ENCODE assay signal across 7 mouse cellular contexts in genomic region chr13:23517603-23518294, GRCm38 (mm10). TPM values are rescaled to one million over a fixed set of nuclear protein-coding genes. Genes with fewer than 3 reads are reported as not detected.
DNase-seq lines count a peak whose midpoint lies in the region; ATAC-seq and TF ChIP-seq lines count a peak whose summit lies in the region.

No protein-coding gene starts in this region.

- DNase-seq in adrenal gland, postnatal 25 days: peak; percentile 89
- DNase-seq in heart, adult 2 months: peak; percentile 87 to 90
- peak; percentile 95 for DNase-seq in kidney, adult 2 months
- DNase-seq in limb, embryonic 11.5 days (ENCODE audit: low spot score): peak; percentile 92
- DNase-seq in spleen, adult 12 weeks (ENCODE audit: low spot score): peak; percentile 92

- H3K36me3 ChIP-seq in embryonic facial prominence, embryonic 13.5 days: no peaks in the 10 kb centered on the region
- H3K36me3 ChIP-seq in heart, adult 2 months (ENCODE audit: control insufficient read depth, insufficient read depth, low read length): no peaks in the 10 kb centered on the region
- H3K36me3 ChIP-seq in kidney, adult 2 months (ENCODE audit: control insufficient read depth, insufficient read depth, low read length): no peaks in the 10 kb centered on the region
- no peaks in the 10 kb centered on the region for H3K36me3 ChIP-seq in limb, embryonic 11.5 days (ENCODE audit: control insufficient read depth, insufficient read depth, low read length)
- no peaks in the 10 kb centered on the region for H3K36me3 ChIP-seq in midbrain, embryonic 13.5 days

- TF ChIP-seq POLR2A in heart, adult 2 months (IDR thresholded peaks at IDR 0.05; ENCODE audit: insufficient read depth, low read depth, low read length): no peak
- no peak for TF ChIP-seq POLR2A in kidney, adult 2 months (IDR thresholded peaks at IDR 0.05; ENCODE audit: low read depth, low read length)

- H3K79me2 ChIP-seq in heart, adult 2 months (replicated peaks; ENCODE audit: control insufficient read depth, insufficient read depth, low read length): no peaks in the 10 kb centered on the region

- peak overlapping the region; percentile 73 for H3K27ac ChIP-seq in embryonic facial prominence, embryonic 13.5 days
- peak overlapping the region; percentile 76 for H3K27ac ChIP-seq in heart, adult 2 months
- H3K27ac ChIP-seq in kidney, adult 2 months (ENCODE audit: insufficient read depth, low read depth, low read length): no peak overlapping the region
- H3K27ac ChIP-seq in limb, embryonic 11.5 days (replicated peaks; ENCODE audit: low read depth, low read length): no peak overlapping the region
- no peak overlapping the region; the same call in 1 of the 2 replicates for H3K27ac ChIP-seq in midbrain, embryonic 13.5 days

- peak; percentile 89 for ATAC-seq in embryonic facial prominence, embryonic 13.5 days (ENCODE audit: insufficient number of reproducible peaks, insufficient read depth, low FRiP score, low TSS enrichment, low read depth)
- peak; percentile 86 for ATAC-seq in limb, embryonic 11.5 days (ENCODE audit: insufficient number of reproducible peaks, low FRiP score, low TSS enrichment, low read depth)
- ATAC-seq in midbrain, embryonic 13.5 days: peak; percentile 89

- peaks cover 4% of the 10 kb centered on the region for H3K4me1 ChIP-seq in embryonic facial prominence, embryonic 13.5 days
- H3K4me1 ChIP-seq in heart, adult 2 months (ENCODE audit: control insufficient read depth, insufficient read depth, low read length): no peaks in the 10 kb centered on the region; the same call in 1 of the 2 replicates
- H3K4me1 ChIP-seq in kidney, adult 2 months (ENCODE audit: control insufficient read depth, insufficient read depth, low read length): no peaks in the 10 kb centered on the region
- no peaks in the 10 kb centered on the region for H3K4me1 ChIP-seq in limb, embryonic 11.5 days (ENCODE audit: control insufficient read depth, insufficient read depth, low read length)
- H3K4me1 ChIP-seq in midbrain, embryonic 13.5 days (replicated peaks): peaks cover 9% of the 10 kb centered on the region

- peak overlapping the region; percentile 66 for H3K9ac ChIP-seq in embryonic facial prominence, embryonic 13.5 days
- peak overlapping the region; percentile 73 for H3K9ac ChIP-seq in heart, adult 2 months (ENCODE audit: low read depth, low read length)
- no peak overlapping the region for H3K9ac ChIP-seq in limb, embryonic 11.5 days (ENCODE audit: low read length)
- no peak overlapping the region for H3K9ac ChIP-seq in midbrain, embryonic 13.5 days (replicated peaks)

- no peak for TF ChIP-seq CTCF in heart, adult 2 months (IDR thresholded peaks at IDR 0.05)
- no peak for TF ChIP-seq CTCF in kidney, adult 2 months (conservative IDR thresholded peaks at IDR 0.05; ENCODE audit: insufficient read depth, insufficient read length, low read depth, low read length)

- H3K9me3 ChIP-seq in embryonic facial prominence, embryonic 13.5 days: no peaks in the 10 kb centered on the region
- H3K9me3 ChIP-seq in limb, embryonic 11.5 days (ENCODE audit: control insufficient read depth, low read length): no peaks in the 10 kb centered on the region
- no peaks in the 10 kb centered on the region for H3K9me3 ChIP-seq in midbrain, embryonic 13.5 days

- H3K27me3 ChIP-seq in embryonic facial prominence, embryonic 13.5 days: no peaks in the 10 kb centered on the region
- H3K27me3 ChIP-seq in heart, adult 2 months (ENCODE audit: control insufficient read depth, insufficient read depth, low read length): no peaks in the 10 kb centered on the region
- H3K27me3 ChIP-seq in kidney, adult 2 months (replicated peaks; ENCODE audit: control insufficient read depth, insufficient read depth, low read length): no peaks in the 10 kb centered on the region
- H3K27me3 ChIP-seq in limb, embryonic 11.5 days (ENCODE audit: control insufficient read depth, insufficient read depth, low read length): no peaks in the 10 kb centered on the region
- H3K27me3 ChIP-seq in midbrain, embryonic 13.5 days: no peaks in the 10 kb centered on the region

- H3K4me3 ChIP-seq in embryonic facial prominence, embryonic 13.5 days: peak overlapping the region; percentile 55
- H3K4me3 ChIP-seq in heart, adult 2 months: peak overlapping the region; percentile 53
- H3K4me3 ChIP-seq in kidney, adult 2 months (ENCODE audit: insufficient read depth, low read depth, low read length): peak overlapping the region; percentile 80
- H3K4me3 ChIP-seq in limb, embryonic 11.5 days (ENCODE audit: low read depth, low read length): peak overlapping the region; percentile 47
- H3K4me3 ChIP-seq in midbrain, embryonic 13.5 days (replicated peaks): peak overlapping the region; percentile 51

- H3K4me2 ChIP-seq in embryonic facial prominence, embryonic 13.5 days: peak overlapping the region; percentile 74
- peak overlapping the region; percentile 70 for H3K4me2 ChIP-seq in limb, embryonic 11.5 days (ENCODE audit: low read depth, severe bottlenecking)
- H3K4me2 ChIP-seq in midbrain, embryonic 13.5 days (replicated peaks): peak overlapping the region; percentile 69

- intact Hi-C loops in heart, adult 2 months (cut with DNase I): loop anchor here (2.0 to 5.0 kb wide), 2 partner anchors 65 to 150 kb away; partner anchors contain the start of gene Zfp322a

- TF ChIP-seq EP300 in heart, adult 2 months (IDR thresholded peaks at IDR 0.05; ENCODE audit: insufficient read depth, low read depth, low read length): peak; percentile 80

- under 1% methylated on average over 27 of the region's 27 CpGs for WGBS in embryonic facial prominence, embryonic 13.5 days
- under 1% methylated on average over 27 of the region's 27 CpGs for WGBS in heart, adult 2 months
- WGBS in kidney, adult 2 months: under 1% methylated on average over 27 of the region's 27 CpGs
- WGBS in limb, embryonic 11.5 days: under 1% methylated on average over 27 of the region's 27 CpGs
- WGBS in midbrain, embryonic 13.5 days: under 1% methylated on average over 27 of the region's 27 CpGs

RNA-seq across cellular contexts. Expression of gene Hist1h4h, which starts 13.1 kb away (rescaled TPM):
- 474 and 516 TPM in 2 replicates for total RNA-seq in adrenal gland, postnatal 25 days (2021)
- 7.3 and 7.9 TPM in 2 replicates for polyA plus RNA-seq in embryonic facial prominence, embryonic 13.5 days (2015; fragmentation: Nextera tagmentation; extraction: Ambion mirVana)
- 100 to 1,000 TPM; 212 to 239 TPM for total RNA-seq in heart, adult 2 months (2021)
- polyA plus RNA-seq in heart, adult 2 months (2012; rRNA removed): 53.1 and 61.9 TPM in 2 replicates
- polyA plus RNA-seq in kidney, adult 2 months (2012; rRNA removed): 44.7 and 57.5 TPM in 2 replicates
- polyA plus RNA-seq in limb, embryonic 11.5 days (2014; fragmentation: Nextera tagmentation; extraction: Ambion mirVana): 4.0 and 5.6 TPM in 2 replicates
- polyA plus RNA-seq in midbrain, embryonic 13.5 days (2015; fragmentation: Nextera tagmentation; extraction: Ambion mirVana): 6.4 and 7.4 TPM in 2 replicates

RNA-seq across cellular contexts. Expression of gene Hist1h2af, which starts 16.0 kb away (rescaled TPM):
- total RNA-seq in adrenal gland, postnatal 25 days (2021): 63.3 and 106 TPM in 2 replicates
- polyA plus RNA-seq in embryonic facial prominence, embryonic 13.5 days (2015; fragmentation: Nextera tagmentation; extraction: Ambion mirVana): 6.6 and 13.4 TPM in 2 replicates
- 1 to 10 TPM; 4.4 to 9.8 TPM for total RNA-seq in heart, adult 2 months (2021)
- polyA plus RNA-seq in heart, adult 2 months (2012; rRNA removed): 1.9 and 2.0 TPM in 2 replicates
- polyA plus RNA-seq in kidney, adult 2 months (2012; rRNA removed): 4.3 and 8.0 TPM in 2 replicates
- polyA plus RNA-seq in limb, embryonic 11.5 days (2014; fragmentation: Nextera tagmentation; extraction: Ambion mirVana): 5.1 and 7.9 TPM in 2 replicates
- 1.3 and 3.0 TPM in 2 replicates for polyA plus RNA-seq in midbrain, embryonic 13.5 days (2015; fragmentation: Nextera tagmentation; extraction: Ambion mirVana)

RNA-seq across cellular contexts. Expression of gene Hist1h3g, which starts 17.5 kb away (rescaled TPM):
- total RNA-seq in adrenal gland, postnatal 25 days (2021): 24.0 and 39.4 TPM in 2 replicates
- 5.3 and 6.7 TPM in 2 replicates for polyA plus RNA-seq in embryonic facial prominence, embryonic 13.5 days (2015; fragmentation: Nextera tagmentation; extraction: Ambion mirVana)
- 1 to 10 TPM in 1 of 2 experiments, under 1 TPM in 1; 0.94 to 2.1 TPM for total RNA-seq in heart, adult 2 months (2021)
- polyA plus RNA-seq in heart, adult 2 months (2012; rRNA removed): 0.80 and 1.8 TPM in 2 replicates
- 0.25 and 0.58 TPM in 2 replicates for polyA plus RNA-seq in kidney, adult 2 months (2012; rRNA removed)
- polyA plus RNA-seq in limb, embryonic 11.5 days (2014; fragmentation: Nextera tagmentation; extraction: Ambion mirVana): 7.0 and 9.4 TPM in 2 replicates
- polyA plus RNA-seq in midbrain, embryonic 13.5 days (2015; fragmentation: Nextera tagmentation; extraction: Ambion mirVana): 3.1 and 5.3 TPM in 2 replicates

RNA-seq across cellular contexts. Expression of gene Hist1h2bh, which starts 25.4 kb away (rescaled TPM):
- total RNA-seq in adrenal gland, postnatal 25 days (2021): 6.6 and 6.8 TPM in 2 replicates
- 0.98 and 1.4 TPM in 2 replicates for polyA plus RNA-seq in embryonic facial prominence, embryonic 13.5 days (2015; fragmentation: Nextera tagmentation; extraction: Ambion mirVana)
- 1 to 10 TPM; 1.1 to 1.2 TPM for total RNA-seq in heart, adult 2 months (2021)
- 0.29 and 0.61 TPM in 2 replicates for polyA plus RNA-seq in heart, adult 2 months (2012; rRNA removed)
- 0.27 and 0.36 TPM in 2 replicates for polyA plus RNA-seq in kidney, adult 2 months (2012; rRNA removed)
- 0.79 and 1.0 TPM in 2 replicates for polyA plus RNA-seq in limb, embryonic 11.5 days (2014; fragmentation: Nextera tagmentation; extraction: Ambion mirVana)
- 0.31 and 0.35 TPM in 2 replicates for polyA plus RNA-seq in midbrain, embryonic 13.5 days (2015; fragmentation: Nextera tagmentation; extraction: Ambion mirVana)

RNA-seq across cellular contexts. Expression of gene Hist1h3f, which starts 26.1 kb away (rescaled TPM):
- total RNA-seq in adrenal gland, postnatal 25 days (2021): 33.9 and 36.7 TPM in 2 replicates
- 1.2 and 1.3 TPM in 2 replicates for polyA plus RNA-seq in embryonic facial prominence, embryonic 13.5 days (2015; fragmentation: Nextera tagmentation; extraction: Ambion mirVana)
- total RNA-seq in heart, adult 2 months (2021): 1 to 10 TPM; 5.1 to 5.5 TPM
- polyA plus RNA-seq in heart, adult 2 months (2012; rRNA removed): 0.94 and 1.1 TPM in 2 replicates
- polyA plus RNA-seq in kidney, adult 2 months (2012; rRNA removed): 0.74 and 0.87 TPM in 2 replicates
- polyA plus RNA-seq in limb, embryonic 11.5 days (2014; fragmentation: Nextera tagmentation; extraction: Ambion mirVana): 1.4 and 2.0 TPM in 2 replicates
- polyA plus RNA-seq in midbrain, embryonic 13.5 days (2015; fragmentation: Nextera tagmentation; extraction: Ambion mirVana): 0.75 and 0.84 TPM in 2 replicates

Comparison
In these comparisons a context has a peak if more than half of its experiments do, and no peak if none do; other contexts are left out.
1. H3K27ac ChIP-seq: peak in embryonic facial prominence, embryonic 13.5 days (single experiment) and heart, adult 2 months (single experiment); none in kidney, adult 2 months (single experiment), limb, embryonic 11.5 days (single experiment) and midbrain, embryonic 13.5 days (single experiment).
2. H3K9ac ChIP-seq: peak in embryonic facial prominence, embryonic 13.5 days (single experiment) and heart, adult 2 months (single experiment); none in limb, embryonic 11.5 days (single experiment) and midbrain, embryonic 13.5 days (single experiment).
3. Peak in every context shown above with its lines, with median percentiles within 50 percentile points of each other: DNase-seq, ATAC-seq, H3K4me2 ChIP-seq and H3K4me3 ChIP-seq.